Mouse (Mus musculus) lung, postnatal 0 days (tissue): ENCODE data around the gene Ankrd12. TPM values are rescaled to one million over a fixed set of nuclear protein-coding genes. Genes with fewer than 3 reads are reported as not detected.
"Not testable (repeated sequence)": the region's sequence is repeated elsewhere in the genome, so short reads cannot be mapped to it uniquely, and the experiment has no call there.

Experiments
- ATAC-seq: fragments of 200-750 bp; cut with Nextera tagmentation; 2 replicates; pipeline ENCODE4 v1.8.0; 2017; ENCODE audit warnings: moderate library complexity
- DNase-seq: peaks from one replicate; pipeline ENCODE4 v3.0.0-alpha.2; 2016; ENCODE audit warnings: low spot score
- H3K27ac ChIP-seq: fragments of 300-500 bp; sonication (generic); 2 replicates; pipeline ENCODE4 v1.5.1; 2014; ENCODE audit warnings: antibody characterized with exemption, mild to moderate bottlenecking, low read length, mixed read lengths
- H3K27me3 ChIP-seq: fragments of 300-500 bp; sonication (generic); replicated peaks from 2 replicates; pipeline ENCODE4 v1.6.1; 2014; ENCODE audit warnings: low read length, mixed read lengths; ENCODE audit not compliant: insufficient read depth
- H3K36me3 ChIP-seq: fragments of 300-500 bp; sonication (generic); 2 replicates; pipeline ENCODE4 v1.6.1; 2014; ENCODE audit warnings: low read length, mixed read lengths; ENCODE audit not compliant: insufficient read depth
- H3K4me1 ChIP-seq: fragments of 300-500 bp; sonication (generic); 2 replicates; pipeline ENCODE4 v1.6.1; 2014; ENCODE audit warnings: antibody characterized with exemption, low read depth, low read length, mixed read lengths; ENCODE audit not compliant: insufficient read depth
- H3K4me2 ChIP-seq: fragments of 300-500 bp; sonication (generic); replicated peaks from 2 replicates; pipeline ENCODE4 v1.6.1; 2014; ENCODE audit warnings: low read depth, mild to moderate bottlenecking, low read length, moderate library complexity, mixed read lengths
- H3K4me3 ChIP-seq: fragments of 300-500 bp; sonication (generic); 2 replicates; pipeline ENCODE4 v1.5.1; 2014; ENCODE audit warnings: low read depth, low read length
- H3K9ac ChIP-seq: fragments of 300-500 bp; sonication (generic); replicated peaks from 2 replicates; pipeline ENCODE4 v1.6.1; 2014; ENCODE audit warnings: low read depth, mild to moderate bottlenecking
- H3K9me3 ChIP-seq: fragments of 300-500 bp; sonication (generic); 2 replicates; pipeline ENCODE4 v1.6.1; 2016; ENCODE audit warnings: low read length, mixed read lengths
- CTCF ChIP-seq: IDR thresholded peaks from 2 replicates; pipeline ENCODE4 v1.5.1; 2016; ENCODE audit warnings: antibody characterized with exemption, mild to moderate bottlenecking
- EP300 ChIP-seq: IDR thresholded peaks from 2 replicates; pipeline ENCODE4 v1.6.1; 2016; ENCODE audit warnings: antibody characterized with exemption, mild to moderate bottlenecking, control low read depth
- WGBS: fragments of 180-500 bp; shearing (Covaris S2); extraction: QIAGEN DNeasy Blood & Tissue Kit; methylation state at CpG from one replicate; pipeline ENCODE4 v1.1.7; 2014; 5-methylcytosine and 5-hydroxymethylcytosine counted together
- polyA plus RNA-seq: library from polyadenylated mRNA; unstranded; fragments of >200 nt; fragmentation: Nextera tagmentation; extraction: Ambion mirVana; gene quantifications from 2 replicates; pipeline ENCODE4 v1.2.1, GENCODE M21; 2015

The Ankrd12 gene
- polyA plus RNA-seq, 1 experiment from 2014 or later = 29.4 TPM

DNA sequence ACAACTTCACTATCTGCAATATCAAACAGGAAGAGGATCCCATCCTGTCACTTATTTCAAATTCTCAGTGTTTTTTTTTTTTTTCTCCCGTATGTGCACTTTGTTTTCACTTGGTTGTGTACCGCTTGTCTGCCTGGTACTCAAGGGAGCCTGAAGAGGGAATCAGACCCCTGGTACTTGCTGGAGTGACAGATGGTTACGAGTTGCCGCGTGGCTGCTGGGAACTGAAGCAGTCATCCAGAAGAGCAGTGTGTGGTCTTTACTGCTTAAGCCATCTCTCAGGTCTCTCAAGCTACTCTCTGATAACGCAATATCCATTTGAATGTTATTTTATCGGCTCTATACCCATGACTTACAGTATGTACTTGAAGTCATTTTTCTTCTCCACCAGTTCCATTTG lies 52.7 kb downstream of the Ankrd12 start:
- Histone ChIP-seq H3K4me3 (no peak overlapping the region), H3K4me1 (no peaks in the 10 kb centered on the region), H3K9ac (no peak overlapping the region), H3K9me3 (no peaks in the 10 kb centered on the region), H3K27ac (no peak overlapping the region), H3K4me2 (no peak overlapping the region), H3K36me3 (peaks cover 19% of the 10 kb centered on the region; the same call in 1 of the 2 replicates), H3K27me3 (no peaks in the 10 kb centered on the region)
- no peak for TF ChIP-seq CTCF
- TF ChIP-seq EP300 = no peak
- ATAC-seq = no peak
- no peak for DNase-seq
- WGBS = 92% methylated on average over 7 of the region's 7 CpGs

DNA sequence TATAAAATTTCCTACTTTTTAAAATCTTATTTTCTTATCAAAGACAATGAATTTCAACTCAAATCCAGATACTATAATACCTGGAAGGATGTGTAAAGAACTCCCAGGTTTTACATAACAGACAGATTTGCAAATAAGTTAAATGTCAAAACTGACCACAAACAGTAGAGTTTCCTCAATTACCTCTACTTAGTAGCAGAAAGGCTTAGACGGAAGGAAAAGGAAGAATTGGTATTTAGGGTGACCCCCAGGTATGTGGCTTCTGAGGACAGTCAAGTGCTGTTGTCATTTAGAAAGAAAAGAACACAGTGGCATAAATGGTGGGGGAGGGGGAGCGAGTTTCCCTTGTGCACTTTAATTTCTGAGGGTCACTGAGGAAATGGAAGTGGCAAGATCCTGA lies 65.1 kb downstream of the Ankrd12 start:
- ATAC-seq = no peak
- TF ChIP-seq EP300 (no peak), CTCF (no peak)
- no peak for DNase-seq
- H3K4me1 ChIP-seq = no peaks in the 10 kb centered on the region
- H3K4me3 ChIP-seq = no peak overlapping the region
- 73% methylated on average over 2 of the region's 2 CpGs for WGBS
- H3K27me3 ChIP-seq = no peaks in the 10 kb centered on the region
- H3K4me2 ChIP-seq = no peak overlapping the region
- no peaks in the 10 kb centered on the region for H3K9me3 ChIP-seq
- H3K36me3 ChIP-seq = no peaks in the 10 kb centered on the region
- H3K27ac ChIP-seq = no peak overlapping the region
- H3K9ac ChIP-seq = no peak overlapping the region

DNA sequence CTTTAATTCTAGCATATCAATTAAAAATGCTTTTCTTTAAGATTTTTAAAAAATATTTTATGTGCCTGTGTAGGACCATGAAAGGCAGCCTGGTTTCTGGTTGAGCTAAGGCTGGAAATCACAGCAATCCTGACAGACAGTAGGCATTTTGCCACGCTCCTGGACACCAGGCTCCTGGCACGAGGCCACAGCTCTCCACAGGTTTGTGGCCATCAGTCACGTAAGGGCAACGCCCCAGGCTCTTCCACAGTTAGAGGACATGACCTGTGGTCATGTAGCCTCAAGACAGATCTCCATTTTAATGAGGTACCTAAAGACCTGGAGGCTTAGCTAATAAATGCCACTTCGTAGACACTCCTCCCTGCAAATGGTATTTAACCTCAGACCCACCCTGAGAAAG lies 69.0 kb downstream of the Ankrd12 start:
- Histone ChIP-seq H3K36me3 (no peaks in the 10 kb centered on the region), H3K27ac (no peak overlapping the region), H3K4me3 (no peak overlapping the region), H3K9ac (no peak overlapping the region), H3K9me3 (no peaks in the 10 kb centered on the region), H3K4me2 (no peak overlapping the region), H3K27me3 (no peaks in the 10 kb centered on the region), H3K4me1 (no peaks in the 10 kb centered on the region)
- DNase-seq (no peak), ATAC-seq (no peak)
- 71% methylated on average over 5 of the region's 5 CpGs for WGBS
- TF ChIP-seq CTCF (no peak), EP300 (no peak)

DNA sequence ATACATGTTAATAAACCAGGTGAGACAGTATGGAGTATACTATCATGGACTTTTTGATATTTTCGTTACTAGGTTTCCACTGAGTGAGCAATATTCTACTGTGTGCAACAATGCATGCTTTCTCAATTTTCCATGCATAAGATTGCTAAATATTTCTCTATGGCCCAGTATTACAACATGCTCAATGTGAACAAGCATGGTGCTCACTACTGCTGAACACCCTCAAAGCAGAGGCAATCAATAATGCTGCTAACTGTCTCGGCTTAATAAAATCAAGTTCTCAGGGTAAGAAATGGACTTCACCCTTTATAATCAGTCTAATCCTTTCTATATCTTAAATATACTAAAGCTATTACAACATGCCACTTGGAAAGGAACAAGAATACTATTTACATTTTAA lies 69.4 kb downstream of the Ankrd12 start:
- Histone ChIP-seq H3K4me3 (no peak overlapping the region), H3K36me3 (no peaks in the 10 kb centered on the region), H3K4me2 (no peak overlapping the region), H3K27ac (no peak overlapping the region), H3K9me3 (no peaks in the 10 kb centered on the region), H3K27me3 (no peaks in the 10 kb centered on the region), H3K4me1 (no peaks in the 10 kb centered on the region), H3K9ac (no peak overlapping the region)
- DNase-seq = no peak
- no peak for ATAC-seq
- TF ChIP-seq CTCF (no peak), EP300 (no peak)
- 81% methylated on average over 2 of the region's 2 CpGs for WGBS

DNA sequence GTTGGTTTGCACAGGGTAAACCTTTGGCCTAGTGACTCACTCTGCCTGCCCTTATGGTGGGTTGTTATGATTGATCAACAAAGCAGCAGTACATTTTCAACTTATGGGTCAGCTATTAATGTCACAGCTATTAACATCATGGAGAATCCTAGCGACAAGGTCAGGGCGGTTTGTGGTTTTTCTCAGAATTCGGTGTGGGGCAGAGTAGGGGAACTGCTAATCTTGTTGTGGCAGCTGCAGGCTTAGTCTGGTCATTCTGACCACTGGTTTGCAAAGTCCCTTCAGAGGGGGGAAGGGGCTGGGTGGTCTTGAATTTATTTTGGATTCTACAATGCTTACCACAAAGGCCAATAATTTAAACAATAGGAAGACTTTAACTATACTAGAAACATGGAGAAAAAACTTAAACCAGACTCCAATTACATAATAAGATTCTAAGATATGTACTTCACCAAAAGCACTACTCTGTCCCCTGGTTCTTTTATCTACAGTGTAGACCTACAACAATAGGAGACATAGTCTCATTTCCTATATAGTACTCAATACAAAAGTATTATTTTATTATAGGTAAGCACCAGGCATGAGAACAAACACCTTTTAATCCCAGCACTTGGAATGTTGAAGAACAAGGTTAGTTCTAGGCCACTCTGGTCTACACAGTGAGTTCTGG lies 88.6 kb downstream of the Ankrd12 start:
- Histone ChIP-seq H3K27me3 (no peaks in the 10 kb centered on the region), H3K36me3 (no peaks in the 10 kb centered on the region), H3K4me3 (no peak overlapping the region), H3K27ac (no peak overlapping the region), H3K4me2 (no peak overlapping the region), H3K9ac (no peak overlapping the region), H3K9me3 (no peaks in the 10 kb centered on the region), H3K4me1 (no peaks in the 10 kb centered on the region)
- ATAC-seq (no peak), DNase-seq (no peak)
- TF ChIP-seq EP300 = no peak
- TF ChIP-seq CTCF = no peak
- whole genome bisulfite sequencing = 88% methylated on average over 3 of the region's 3 CpGs

DNA sequence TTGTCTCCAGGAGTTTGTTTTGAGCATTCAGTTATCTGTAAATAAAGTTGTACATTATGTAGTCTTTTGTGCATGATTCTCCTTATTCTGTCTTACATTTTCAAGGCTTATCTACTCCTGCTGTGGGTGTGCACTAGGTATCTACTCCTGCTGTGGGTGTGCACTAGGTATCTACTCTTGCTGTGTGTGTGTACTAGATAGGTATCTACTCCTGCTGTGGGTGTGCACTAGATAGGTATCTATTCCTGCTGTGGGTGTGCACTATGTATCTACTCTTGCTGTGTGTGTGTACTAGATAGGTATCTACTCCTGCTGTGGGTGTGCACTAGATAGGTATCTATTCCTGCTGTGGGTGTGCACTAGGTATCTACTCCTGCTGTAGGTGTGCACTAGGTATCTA lies 100.2 kb downstream of the Ankrd12 start:
- H3K27ac ChIP-seq, H3K27me3 ChIP-seq, H3K4me3 ChIP-seq, H3K4me2 ChIP-seq, H3K4me1 ChIP-seq, DNase-seq, H3K9me3 ChIP-seq, H3K9ac ChIP-seq, H3K36me3 ChIP-seq, ATAC-seq: not testable (repeated sequence)

DNA sequence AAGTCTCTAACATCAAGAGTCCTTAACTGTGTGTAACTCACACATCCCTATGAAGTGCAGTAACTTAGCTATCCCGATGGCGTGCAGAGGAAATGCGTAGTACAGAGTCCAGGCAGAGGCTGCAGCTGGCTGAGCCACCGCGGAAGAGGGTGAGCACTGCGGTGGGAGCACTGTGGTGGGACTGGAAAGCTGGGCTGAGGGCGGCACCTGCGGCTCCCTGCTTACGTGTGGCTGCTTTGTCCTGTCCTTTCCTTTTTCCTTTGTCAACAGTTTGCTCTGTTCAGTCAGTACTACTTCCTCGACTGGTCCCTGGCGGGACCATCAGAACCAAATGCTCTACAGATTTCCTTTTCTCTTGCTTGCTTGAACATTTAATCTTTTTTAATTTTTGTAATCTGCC lies 109.1 kb downstream of the Ankrd12 start:
- H3K9ac ChIP-seq = no peak overlapping the region

More for the DNA sequence above, 109.1 kb downstream of the Ankrd12 start:
- WGBS = 59% methylated on average over 11 of the region's 11 CpGs
- TF ChIP-seq EP300 (no peak), CTCF (no peak)
- Histone ChIP-seq H3K36me3 (no peaks in the 10 kb centered on the region), H3K27me3 (no peaks in the 10 kb centered on the region), H3K9me3 (no peaks in the 10 kb centered on the region), H3K27ac (no peak overlapping the region), H3K4me2 (no peak overlapping the region), H3K4me3 (no peak overlapping the region), H3K4me1 (no peaks in the 10 kb centered on the region)
- DNase-seq (no peak), ATAC-seq (no peak)
